Mouse (Mus musculus): ENCODE results near the gene Pea15a.

Gene Pea15a

DNA sequence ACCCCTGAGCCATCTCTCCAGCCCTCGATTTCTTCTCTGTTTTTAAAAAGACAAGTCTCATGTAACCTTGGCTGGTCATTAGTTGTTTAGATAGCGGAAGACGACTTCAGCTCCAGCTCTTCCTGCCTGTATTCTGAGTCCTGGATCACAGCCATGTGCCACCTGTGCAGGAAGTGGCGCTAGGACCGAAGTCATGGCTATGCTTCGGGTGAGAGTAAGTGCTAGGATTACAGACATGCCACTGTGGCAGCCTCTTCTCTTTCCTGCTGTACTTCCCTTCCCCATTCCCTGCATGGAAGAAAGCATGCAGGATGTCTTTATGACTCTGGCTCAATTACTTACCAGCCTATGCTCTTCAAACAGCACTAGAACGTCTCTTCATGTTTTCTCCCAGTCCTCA is 27.5 kb downstream of the Pea15a start:
- no peak for DNase-seq (ENCODE audit: low spot score)

DNA sequence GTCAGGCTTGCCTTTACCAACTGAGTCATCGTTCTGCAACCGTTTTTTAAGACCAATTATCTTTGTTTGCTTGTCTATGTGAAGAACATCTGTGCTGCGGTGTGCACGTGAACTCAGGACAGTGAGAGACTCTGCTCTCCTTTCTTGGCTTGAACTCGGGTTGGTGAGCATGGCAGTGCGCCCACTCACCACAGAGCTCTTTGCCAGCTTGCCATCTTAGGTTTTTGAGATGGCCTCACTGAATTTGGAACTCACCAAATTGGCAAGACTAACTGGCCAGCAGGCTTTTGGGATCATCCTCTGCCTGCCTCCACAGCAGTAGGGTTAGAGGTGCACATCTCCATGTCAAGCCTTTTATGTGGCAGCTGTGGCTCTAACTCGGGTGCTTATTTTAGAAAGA is 28.8 kb downstream of the Pea15a start:
- DNase-seq (ENCODE audit: low spot score) = no peak

DNA sequence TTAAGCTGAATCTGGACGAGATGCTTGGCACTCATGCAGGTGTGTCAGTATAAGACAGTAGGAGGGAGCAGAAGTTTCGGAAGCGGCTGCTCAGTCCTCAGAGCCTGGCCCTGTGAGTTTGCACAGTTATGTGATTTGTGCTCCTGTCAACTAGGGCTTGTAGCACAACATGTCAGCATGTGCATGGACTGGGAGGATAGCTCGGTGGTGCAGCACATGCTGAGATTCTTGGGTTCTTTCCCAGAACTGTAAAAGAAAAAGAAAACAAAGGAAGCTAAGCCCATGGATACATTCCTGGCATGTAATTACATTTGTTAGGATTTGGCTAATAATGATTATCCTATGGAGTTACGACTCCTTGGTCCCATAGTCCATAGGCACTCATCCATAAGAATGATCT is 33.4 kb downstream of the Pea15a start:
- DNase-seq (ENCODE audit: low spot score) = no peak

DNA sequence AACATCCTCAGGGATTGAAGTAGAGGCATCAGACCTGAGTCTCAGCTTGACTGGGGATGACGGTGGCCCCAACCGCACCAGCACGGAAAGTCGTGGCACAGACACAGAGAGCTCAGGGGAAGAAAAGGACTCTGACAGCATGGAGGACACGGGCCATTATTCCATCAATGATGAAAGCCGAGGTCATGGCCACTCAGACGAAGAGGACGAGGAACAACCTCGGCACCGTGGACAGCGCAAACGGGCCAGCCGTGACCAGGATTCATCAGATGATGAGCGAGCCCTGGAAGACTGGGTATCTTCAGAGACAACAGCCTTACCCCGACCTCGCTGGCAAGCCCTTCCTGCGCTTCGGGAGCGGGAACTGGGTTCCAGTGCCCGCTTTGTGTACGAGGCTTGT is 34.2 kb downstream of the Pea15a start:
- no peak for DNase-seq (ENCODE audit: low spot score)

DNA sequence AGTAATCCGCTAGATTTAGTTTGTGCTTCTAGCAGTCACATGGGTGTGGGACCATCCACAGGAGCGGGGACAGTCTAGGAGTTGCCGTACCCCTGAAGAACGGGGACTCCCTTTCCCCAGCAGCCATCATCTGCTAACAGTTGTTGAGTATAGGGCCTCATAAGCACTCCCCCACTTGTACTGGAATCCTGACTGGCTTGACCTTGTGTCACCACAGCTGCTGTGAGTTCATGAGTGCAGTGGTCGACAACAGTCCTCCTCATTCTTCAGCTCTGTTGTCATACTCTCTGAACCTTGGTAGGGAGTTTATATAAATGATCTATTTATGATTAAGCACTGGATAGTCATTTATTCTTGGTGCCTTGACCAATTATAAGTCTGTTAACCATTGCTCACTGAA is 36.8 kb downstream of the Pea15a start:
- DNase-seq (ENCODE audit: low spot score) = no peak

DNA sequence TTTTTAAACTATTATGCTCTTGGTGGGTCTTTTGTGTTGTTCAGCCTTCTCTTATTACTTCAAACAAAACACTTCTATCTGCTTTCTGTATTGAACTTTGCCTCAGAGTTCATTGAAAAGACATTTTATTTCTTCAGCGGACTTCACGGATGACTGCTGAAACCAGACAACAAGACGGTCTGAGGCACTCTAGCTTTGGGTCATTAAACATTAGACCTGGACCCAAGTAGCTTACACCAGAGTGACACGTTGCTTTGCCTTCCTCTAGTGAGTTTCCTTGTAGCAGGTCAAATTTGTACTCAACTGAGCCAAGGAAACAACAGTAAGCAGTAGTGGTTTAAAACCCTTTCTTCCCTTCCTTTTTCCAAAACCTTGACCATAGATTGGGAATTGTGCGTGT is 38.7 kb downstream of the Pea15a start:
- no peak for DNase-seq (ENCODE audit: low spot score)

DNA sequence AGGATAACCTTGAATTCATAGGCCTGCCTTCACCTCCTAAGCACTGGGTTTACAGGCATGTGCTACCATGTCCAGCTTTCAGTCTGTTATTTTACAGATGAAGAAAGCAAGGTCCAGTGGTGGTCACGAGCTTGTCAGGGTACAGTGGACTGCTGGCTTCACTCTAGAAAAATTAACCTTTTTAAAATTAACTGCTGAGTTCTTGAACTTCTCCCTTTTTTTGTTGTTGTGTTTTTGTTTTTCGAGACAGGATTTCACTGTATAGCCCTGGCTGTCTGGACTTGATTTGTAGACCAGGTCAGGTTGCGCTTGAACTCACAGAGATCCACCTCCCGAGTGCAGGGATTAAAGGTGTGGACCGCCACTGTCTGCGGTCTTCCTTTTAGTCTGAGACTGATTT is 43.6 kb downstream of the Pea15a start:
- no peak for DNase-seq (ENCODE audit: low spot score)

DNA sequence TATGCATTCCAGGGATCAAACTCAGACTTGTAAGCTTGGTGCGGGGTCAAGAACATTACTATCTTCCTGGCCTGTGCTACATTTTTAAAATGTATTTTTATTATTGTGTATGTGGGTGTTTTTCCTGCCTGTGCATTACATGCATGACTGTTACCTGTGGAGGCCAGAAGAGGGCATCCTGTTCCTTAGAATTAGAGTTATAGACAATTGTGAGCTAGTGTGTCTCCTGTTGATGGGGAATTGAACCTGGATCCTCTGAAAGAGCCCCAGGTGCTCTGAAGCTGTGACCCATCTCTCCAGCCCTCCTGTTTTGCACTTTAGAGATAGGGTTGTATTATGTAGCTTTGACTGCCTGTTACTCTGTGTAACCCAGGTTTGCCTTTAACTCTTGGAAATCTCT is 44.6 kb downstream of the Pea15a start:
- no peak for DNase-seq (ENCODE audit: low spot score)

DNA sequence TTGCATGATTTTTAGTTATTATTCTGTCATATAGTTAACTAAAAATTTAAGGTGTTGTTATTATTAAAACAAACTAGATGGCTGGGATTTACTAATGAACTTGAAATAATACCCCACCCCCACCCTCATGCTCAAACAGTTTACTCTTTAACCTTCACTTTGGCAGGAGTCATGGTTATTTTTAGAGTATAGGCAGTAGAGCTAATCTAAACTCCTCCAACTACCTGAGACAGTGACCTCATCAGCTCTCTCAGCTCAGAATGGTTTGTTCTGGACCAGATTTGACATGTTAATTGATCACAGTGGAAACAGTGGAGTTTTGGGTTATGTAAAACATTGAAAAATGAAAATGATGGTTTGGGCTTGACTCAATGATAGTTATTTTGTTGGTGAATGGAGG is 46.1 kb downstream of the Pea15a start:
- no peak for DNase-seq (ENCODE audit: low spot score)

DNA sequence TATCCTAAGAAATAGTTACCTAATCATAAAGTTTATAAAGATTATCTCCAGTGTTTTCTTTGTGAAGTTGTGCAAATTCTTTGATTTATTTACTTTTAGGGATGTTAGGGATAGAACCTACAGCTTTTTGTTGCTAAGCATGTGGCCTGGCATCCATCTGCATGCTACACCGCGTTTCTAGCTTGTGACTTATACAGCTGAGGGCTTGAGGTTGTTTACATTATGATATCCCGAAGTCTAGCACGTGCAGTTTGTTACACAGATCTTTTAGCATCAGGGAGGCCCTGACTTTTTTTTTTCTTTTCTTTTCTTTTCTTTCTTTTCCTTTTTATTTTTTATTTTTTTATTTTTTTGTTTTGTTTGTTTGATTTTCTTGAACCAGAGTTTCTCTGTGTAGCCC is 46.6 kb downstream of the Pea15a start:
- DNase-seq (ENCODE audit: low spot score) = no peak

DNA sequence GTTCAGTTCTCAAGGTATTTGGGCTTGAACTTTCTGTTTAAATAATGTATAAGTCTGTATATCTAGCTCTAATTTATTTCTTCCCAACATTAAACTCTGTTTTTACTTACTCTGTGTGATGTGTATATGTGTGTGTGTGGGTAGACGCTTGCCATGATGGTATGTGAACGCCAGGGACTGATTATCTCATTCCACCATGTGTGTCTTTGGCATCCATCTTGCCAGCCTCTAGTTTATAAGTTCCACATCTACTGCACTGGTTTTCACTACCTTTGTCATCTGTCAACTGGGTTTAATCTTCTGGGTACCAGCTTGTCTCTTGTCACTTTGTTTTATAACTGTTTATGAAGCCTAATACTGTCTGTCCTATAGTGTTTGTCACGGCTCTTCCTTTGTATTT is 51.1 kb downstream of the Pea15a start:
- DNase-seq (ENCODE audit: low spot score) = no peak

DNA sequence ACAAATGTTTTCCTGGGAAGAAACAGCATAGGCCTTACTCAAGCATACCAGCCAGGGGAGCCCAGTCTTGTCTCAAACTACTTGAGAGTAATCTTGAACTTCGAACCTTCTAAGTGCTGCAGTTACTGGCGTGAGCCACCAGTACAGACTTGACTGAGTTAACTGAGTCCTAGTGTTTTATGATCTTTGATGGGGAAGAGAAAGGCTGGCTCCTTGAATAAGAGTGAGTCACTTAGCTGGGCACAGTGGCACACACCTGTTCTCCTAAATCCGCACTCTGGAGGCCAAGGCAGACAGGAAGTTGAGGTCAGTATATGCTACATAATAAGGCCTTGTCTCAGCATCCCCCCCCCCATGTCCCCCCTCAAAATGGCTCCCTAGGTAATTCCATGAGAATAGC is 52.1 kb downstream of the Pea15a start:
- no peak for DNase-seq (ENCODE audit: low spot score)

DNA sequence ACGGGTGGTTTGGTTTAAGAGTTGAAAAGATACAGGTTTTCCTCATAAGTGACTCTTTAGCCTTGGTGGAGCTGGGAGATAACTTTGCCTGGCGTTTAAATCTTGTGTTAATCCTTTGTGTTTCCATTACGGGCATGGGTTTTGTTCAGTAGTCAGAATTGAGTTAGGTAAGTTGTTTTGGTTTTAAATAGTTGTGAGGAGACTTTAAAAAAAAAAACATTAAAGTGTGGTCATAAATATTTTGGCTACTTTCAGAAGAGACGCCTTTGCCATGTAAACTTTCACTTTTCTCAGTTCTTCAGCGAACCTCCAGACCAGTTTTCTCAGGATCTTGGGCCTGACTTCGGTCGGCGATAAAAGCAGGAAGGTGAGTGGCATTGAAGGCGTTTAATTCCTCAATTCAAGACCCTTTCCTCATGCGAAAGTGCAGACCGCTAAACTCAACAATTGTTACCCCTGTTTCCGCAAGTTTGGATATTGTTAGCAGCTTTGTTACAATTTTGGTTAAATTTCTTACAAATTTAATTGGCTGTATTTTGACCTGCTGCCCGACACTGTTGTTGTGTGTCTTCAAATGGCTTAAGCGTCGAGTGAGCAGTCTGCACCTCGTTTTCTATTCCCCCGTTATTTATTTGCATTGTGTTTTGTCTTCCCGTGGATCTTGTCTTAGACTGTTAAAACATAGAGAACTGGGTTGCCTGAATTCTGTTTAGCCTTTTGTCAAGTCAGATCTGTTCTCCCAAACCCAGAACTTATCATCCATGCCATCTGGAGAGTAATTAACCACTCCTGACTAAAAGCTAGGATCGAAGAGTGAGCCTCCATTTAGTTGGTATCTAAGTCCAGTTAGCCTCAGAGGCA is 57.4 kb downstream of the Pea15a start:
- DNase-seq (ENCODE audit: low spot score) = no peak

DNA sequence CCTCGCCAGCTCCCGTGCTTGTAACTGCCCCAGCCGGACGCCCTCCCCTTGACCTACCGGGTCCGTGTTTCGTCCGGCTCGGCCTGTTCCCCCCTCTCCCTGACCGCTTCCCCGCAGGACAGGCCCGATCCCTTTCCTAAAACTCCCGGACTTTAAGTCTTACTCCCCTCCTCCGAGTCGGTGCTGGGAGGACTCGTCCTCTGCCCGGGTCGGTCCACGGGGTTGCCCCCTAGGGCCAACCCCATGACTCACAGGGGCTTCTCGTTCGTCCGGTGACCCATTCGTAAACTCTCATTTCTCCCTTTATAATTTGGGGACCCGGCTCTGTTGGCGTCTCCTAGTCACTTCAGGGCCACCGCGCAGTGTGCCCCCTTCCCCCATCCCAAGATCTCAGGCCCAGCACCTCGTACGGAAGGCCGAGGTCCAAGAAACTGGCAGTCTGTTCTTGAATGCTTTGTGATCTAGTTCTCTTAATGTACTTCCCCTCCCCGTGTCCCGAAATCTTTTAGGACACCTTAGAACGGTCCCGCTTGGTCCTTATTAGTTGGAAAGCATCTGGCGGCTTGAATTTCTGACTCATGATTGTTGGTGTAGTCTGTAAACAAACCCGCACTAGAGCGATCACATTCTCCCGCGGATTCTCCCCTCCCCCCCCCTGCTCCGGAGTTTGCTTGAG is 58.2 kb downstream of the Pea15a start:
- peak; percentile 66 for DNase-seq (ENCODE audit: low spot score)

DNA sequence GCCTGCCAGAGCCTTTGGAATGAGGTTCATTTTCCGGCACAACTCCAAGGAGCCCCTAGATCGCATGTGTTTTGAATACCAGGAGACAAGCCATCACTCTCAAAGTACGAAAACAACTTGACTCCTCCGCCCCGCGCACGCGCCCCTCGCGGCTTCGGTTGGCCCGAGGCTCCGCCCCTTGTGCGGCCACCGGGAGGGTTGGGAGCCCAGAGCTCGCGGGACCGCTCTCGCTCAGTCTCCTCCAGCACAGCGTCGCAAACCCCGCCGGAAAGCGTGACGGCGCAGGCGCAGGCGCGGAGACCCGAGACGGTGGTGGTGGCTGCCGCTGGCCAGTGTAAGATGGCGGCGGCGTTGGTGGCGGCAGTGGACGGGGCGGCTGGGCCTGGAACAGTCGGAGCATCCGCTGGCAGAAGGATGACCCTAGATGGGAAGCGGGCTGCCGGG is 58.7 kb downstream of the Pea15a start, which contains the start of gene Dcaf8:
Gene Dcaf8 (plus strand): TSS at position 250 of the 444 bp plus-strand sequence.
- DNase-seq (ENCODE audit: low spot score) = peak; percentile 98

Measured in testis, postnatal 10 days (tissue).